11 mouse cellular contexts compared by ENCODE assay signal in genomic region chr6:108343781-108344310, GRCm38 (mm10).
DNase-seq lines count a peak whose midpoint lies in the region; ATAC-seq and TF ChIP-seq lines count a peak whose summit lies in the region.
"Had no signal": no experiment of that assay in that cellular context is flagged by ENCODE, and none has a peak within 500 bp of the region (broad histone marks: within the 10 kb centered on the region; RNA-seq: fewer than 3 reads in every experiment).

No protein-coding gene starts in this region.

- peak; percentile 40; the same call in 1 of the 2 replicates for TF ChIP-seq CTCF in liver, postnatal 0 days (IDR thresholded peaks at IDR 0.05; ENCODE audit: low read depth)

- TF ChIP-seq EP300 in liver, postnatal 0 days (IDR thresholded peaks at IDR 0.05; ENCODE audit: low read depth), result no peak

- ATAC-seq in liver, postnatal 0 days, result no peak
- ATAC-seq in heart, embryonic 16.5 days (replicated peaks; ENCODE audit: extremely low read depth, insufficient read depth, low FRiP score), result peak; percentile 75
- ATAC-seq: hindbrain, embryonic 16.5 days had no signal

- H3K4me2 ChIP-seq in liver, postnatal 0 days (ENCODE audit: low read depth, low read length), result no peak overlapping the region
- H3K4me2 ChIP-seq in heart, embryonic 16.5 days (ENCODE audit: low read depth, low read length), result peak overlapping the region; percentile 43
- H3K4me2 ChIP-seq: liver, embryonic 11.5 days had no signal

- H3K36me3 ChIP-seq in heart, embryonic 10.5 days, result peaks cover 11% of the 10 kb centered on the region; the same call in 1 of the 2 replicates
- H3K36me3 ChIP-seq in liver, postnatal 0 days (replicated peaks; ENCODE audit: insufficient read depth, low read length), result peaks cover 3% of the 10 kb centered on the region; the same call in 1 of the 2 replicates
- peaks cover 3% of the 10 kb centered on the region; the same call in 1 of the 2 replicates for H3K36me3 ChIP-seq in heart, embryonic 16.5 days (ENCODE audit: control insufficient read depth, insufficient read depth)

- H3K27me3 ChIP-seq in heart, embryonic 10.5 days (ENCODE audit: insufficient read depth, poor library complexity, severe bottlenecking), result no peaks in the 10 kb centered on the region
- no peaks in the 10 kb centered on the region for H3K27me3 ChIP-seq in liver, postnatal 0 days (ENCODE audit: insufficient read depth, low read length)
- no peaks in the 10 kb centered on the region for H3K27me3 ChIP-seq in heart, embryonic 16.5 days (ENCODE audit: control insufficient read depth, insufficient read depth, low read length)

- peak overlapping the region; percentile 81 for H3K27ac ChIP-seq in heart, embryonic 10.5 days
- no peak overlapping the region for H3K27ac ChIP-seq in liver, postnatal 0 days (ENCODE audit: low read depth)
- H3K27ac ChIP-seq in heart, embryonic 16.5 days (ENCODE audit: low read length), result peak overlapping the region; percentile 55; the same call in 1 of the 2 replicates

- H3K4me1 ChIP-seq in heart, embryonic 10.5 days, result peaks cover 3% of the 10 kb centered on the region; the same call in 1 of the 2 replicates
- no peaks in the 10 kb centered on the region for H3K4me1 ChIP-seq in liver, postnatal 0 days (ENCODE audit: insufficient read depth)
- H3K4me1 ChIP-seq in heart, embryonic 16.5 days (ENCODE audit: control insufficient read depth, insufficient read depth, low read length), result 0 out of 2 replicates have a peak, but pooled peaks cover 5% of the 10 kb centered on the region

- H3K4me3 ChIP-seq in heart, embryonic 10.5 days, result no peak overlapping the region
- no peak overlapping the region for H3K4me3 ChIP-seq in liver, postnatal 0 days (ENCODE audit: low read depth, low read length)
- H3K4me3 ChIP-seq in heart, embryonic 16.5 days (ENCODE audit: low read length), result no peak overlapping the region

- WGBS in heart, embryonic 10.5 days, result 54% methylated on average over 4 of the region's 4 CpGs
- 71% methylated on average over 4 of the region's 4 CpGs for WGBS in liver, postnatal 0 days (ENCODE audit: insufficient replicate concordance)
- 43% methylated on average over 4 of the region's 4 CpGs for WGBS in heart, embryonic 16.5 days

- no peaks in the 10 kb centered on the region for H3K9me3 ChIP-seq in heart, embryonic 10.5 days
- no peaks in the 10 kb centered on the region for H3K9me3 ChIP-seq in liver, postnatal 0 days (ENCODE audit: low read length)
- H3K9me3 ChIP-seq in heart, embryonic 16.5 days (replicated peaks; ENCODE audit: control insufficient read depth, low read length), result no peaks in the 10 kb centered on the region

- no peak overlapping the region for H3K9ac ChIP-seq in liver, postnatal 0 days (replicated peaks)
- H3K9ac ChIP-seq in heart, embryonic 16.5 days (ENCODE audit: low read length), result 0 out of 2 replicates have a peak overlapping the region, but pooled peaks have one; percentile 50

- no peak for DNase-seq in heart, embryonic 10.5 days (ENCODE audit: low spot score)
- DNase-seq in heart, postnatal 36 days, result no peak
- no peak for DNase-seq in liver, postnatal 0 days
- DNase-seq in liver, result no peak
- DNase-seq in adrenal gland, postnatal 36 days, result peak; percentile 33 to 38
- no peak for DNase-seq in right cerebral cortex, adult 2 months (ENCODE audit: low spot score in 2 of 2)
- DNase-seq in natural killer cell, adult 2 months (ENCODE audit: low spot score in 2 of 2), result no peak
- DNase-seq: cerebellum, adult 11 months had no signal

- intact Hi-C loops in heart, postnatal 36 days (cut with DNase I), result loop anchor here (2.0 to 5.0 kb wide), 2 partner anchors 132 to 245 kb away; partner anchors contain the start of gene Itpr1

Comparison
In these comparisons a context has a peak if more than half of its experiments do, and no peak if none do; other contexts are left out.
1. DNase-seq: peak in adrenal gland, postnatal 36 days (2 of 2); none in heart, embryonic 10.5 days (single experiment), heart, postnatal 36 days (0 of 2), liver, postnatal 0 days (single experiment), liver (single experiment), right cerebral cortex, adult 2 months (0 of 2) and natural killer cell, adult 2 months (0 of 2).